Mouse (Mus musculus): ENCODE results near the gene Dock1.

Dock1 gene

GRCm38 (mm10) chr7:134961608-134962007 is 291.2 kb downstream of the Dock1 start:
- no peak for DNase-seq (ENCODE audit: low spot score)

- DNase-seq (ENCODE audit: low spot score) = no peak
Observed at GRCm38 (mm10) chr7:134990244-134990643, 319.8 kb downstream of the Dock1 start.

GRCm38 (mm10) chr7:134990911-134991310 is 320.5 kb downstream of the Dock1 start:
- DNase-seq (ENCODE audit: low spot score) = no peak

- DNase-seq (ENCODE audit: low spot score) = no peak
Observed at GRCm38 (mm10) chr7:134994983-134995382, 324.5 kb downstream of the Dock1 start.

GRCm38 (mm10) chr7:135002216-135002615 is 331.8 kb downstream of the Dock1 start:
- DNase-seq (ENCODE audit: low spot score) = no peak

- DNase-seq (ENCODE audit: low spot score) = no peak
Observed at GRCm38 (mm10) chr7:135002891-135003290, 332.4 kb downstream of the Dock1 start.

- no peak for DNase-seq (ENCODE audit: low spot score)
Observed at GRCm38 (mm10) chr7:135005964-135006560, 335.6 kb downstream of the Dock1 start.

- no peak for DNase-seq (ENCODE audit: low spot score)
Observed at GRCm38 (mm10) chr7:135008021-135008420, 337.6 kb downstream of the Dock1 start.

- no peak for DNase-seq (ENCODE audit: low spot score)
Observed at GRCm38 (mm10) chr7:135010997-135011396, 340.5 kb downstream of the Dock1 start.

- DNase-seq (ENCODE audit: low spot score) = no peak
Observed at GRCm38 (mm10) chr7:135017531-135017930, 347.1 kb downstream of the Dock1 start.

- no peak for DNase-seq (ENCODE audit: low spot score)
Observed at GRCm38 (mm10) chr7:135020762-135021161, 350.3 kb downstream of the Dock1 start.

- no peak for DNase-seq (ENCODE audit: low spot score)
Observed at GRCm38 (mm10) chr7:135021544-135022100, 351.2 kb downstream of the Dock1 start.

GRCm38 (mm10) chr7:135024531-135024930 is 354.1 kb downstream of the Dock1 start:
- DNase-seq (ENCODE audit: low spot score) = no peak

GRCm38 (mm10) chr7:135028716-135029115 is 358.3 kb downstream of the Dock1 start:
- DNase-seq (ENCODE audit: low spot score) = no peak

- DNase-seq (ENCODE audit: low spot score) = no peak
Observed at GRCm38 (mm10) chr7:135029136-135029535, 358.7 kb downstream of the Dock1 start.

GRCm38 (mm10) chr7:135031466-135031865 is 361.0 kb downstream of the Dock1 start:
- no peak for DNase-seq (ENCODE audit: low spot score)

- DNase-seq (ENCODE audit: low spot score) = no peak
Observed at GRCm38 (mm10) chr7:135034811-135035210, 364.4 kb downstream of the Dock1 start.

- no peak for DNase-seq (ENCODE audit: low spot score)
Observed at GRCm38 (mm10) chr7:135035651-135036050, 365.2 kb downstream of the Dock1 start.

- DNase-seq (ENCODE audit: low spot score) = no peak
Observed at GRCm38 (mm10) chr7:135038930-135039329, 368.5 kb downstream of the Dock1 start.

- DNase-seq (ENCODE audit: low spot score) = no peak
Observed at GRCm38 (mm10) chr7:135043931-135044765, 373.7 kb downstream of the Dock1 start.

GRCm38 (mm10) chr7:135049416-135049815 is 379.0 kb downstream of the Dock1 start:
- DNase-seq (ENCODE audit: low spot score) = no peak

GRCm38 (mm10) chr7:135053186-135053715 is 382.8 kb downstream of the Dock1 start:
- peak; percentile 36 for DNase-seq (ENCODE audit: low spot score)

- no peak for DNase-seq (ENCODE audit: low spot score)
Observed at GRCm38 (mm10) chr7:135054664-135055063, 384.2 kb downstream of the Dock1 start.

Data from ovary, adult 18-20 months (tissue).